Mouse (Mus musculus): ENCODE measurements around the gene Mylpf. TPM values are rescaled to one million over a fixed set of nuclear protein-coding genes. Genes with fewer than 3 reads are reported as not detected.

The Mylpf gene
- polyA plus RNA-seq (2014; fragmentation: Illumina TruSeq; extraction: RNeasy Lipid Tissue Mini Kit (QIAGEN cat#74804); ENCODE audit: low read depth, low replicate concordance) = 4.2 TPM

DNA sequence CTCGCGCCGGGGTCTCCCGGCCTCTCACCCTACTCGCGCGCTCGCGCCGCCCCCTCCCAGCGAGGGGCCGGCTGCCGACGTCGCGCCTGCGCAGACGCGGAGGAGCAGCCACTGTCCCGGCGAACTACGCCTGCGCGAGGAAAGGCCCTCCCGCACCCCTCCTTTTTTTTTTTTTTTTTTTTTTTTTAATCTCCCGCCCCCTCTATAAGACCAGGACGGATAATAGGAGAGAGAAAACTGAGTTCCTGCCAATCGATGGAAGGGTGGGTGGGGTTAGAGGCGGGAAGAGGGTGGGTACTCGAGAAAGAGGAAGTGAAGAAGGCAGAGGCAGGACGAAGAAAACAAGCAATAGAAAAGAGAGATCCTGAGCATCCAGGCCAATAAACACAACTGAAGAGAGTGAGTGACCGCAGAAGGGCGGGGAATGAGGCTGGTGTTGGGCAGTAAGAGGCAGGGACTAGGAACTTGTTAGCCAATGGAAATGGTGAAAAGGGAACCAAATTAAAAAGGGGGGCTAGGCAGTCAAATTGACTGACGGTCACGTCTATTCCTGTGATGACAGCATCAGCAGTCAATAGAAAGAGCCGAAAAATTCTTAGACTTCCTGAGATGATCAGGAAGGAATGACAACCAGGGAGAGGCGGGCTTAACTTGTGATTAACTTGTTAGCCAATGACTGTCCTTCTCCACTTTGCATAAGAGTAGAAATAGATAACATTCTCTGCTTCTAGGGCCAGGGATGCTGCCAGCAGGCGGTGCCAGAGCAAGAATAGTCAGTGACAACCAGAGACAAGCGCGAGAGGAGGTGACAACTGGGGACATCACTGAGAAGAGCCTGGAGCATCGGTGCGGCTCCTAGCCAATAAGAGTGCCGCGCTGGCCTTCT, at the start of gene Mylpf:
Gene Mylpf (plus strand): TSS at position 338 of the 886 bp plus-strand sequence.

DNA sequence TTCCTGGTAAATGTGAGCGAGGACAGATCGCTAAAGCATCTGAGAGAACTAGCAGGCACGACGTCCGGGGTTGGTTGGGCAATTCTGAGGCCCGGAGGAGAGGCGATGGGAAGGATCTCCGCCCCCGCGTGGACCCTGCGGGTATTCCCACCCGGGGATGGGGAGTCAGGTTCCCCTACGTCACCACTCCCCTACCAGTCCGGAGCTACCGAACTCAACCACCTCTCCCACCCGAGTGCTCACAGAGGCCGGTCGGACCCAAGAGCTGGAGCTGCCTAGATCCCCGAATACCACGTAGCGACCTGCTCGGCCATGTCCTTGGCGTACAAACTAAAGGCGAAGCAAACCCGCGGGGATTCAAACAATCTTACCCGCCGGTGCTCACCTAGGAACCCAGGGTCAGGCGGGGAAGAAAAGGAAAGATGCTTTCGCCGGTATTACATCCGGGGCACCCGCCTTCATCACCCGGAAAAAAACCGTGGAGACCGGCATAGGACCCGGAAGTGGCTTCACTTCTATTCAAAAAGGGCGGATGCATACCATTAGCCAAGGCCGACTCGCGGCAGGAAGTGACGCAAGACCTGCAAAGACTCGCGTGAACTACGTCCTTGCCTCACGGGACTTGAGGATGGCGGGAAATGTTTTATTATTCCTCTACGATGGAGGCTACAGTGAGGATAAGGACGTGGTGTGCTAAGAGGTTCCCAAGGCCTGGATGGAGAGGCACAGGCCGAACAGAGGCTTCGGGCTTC, 13.0 kb upstream of the Mylpf start, which contains the start of gene Cd2bp2:
Gene Cd2bp2 (minus strand): TSS at position 507 of the 752 bp plus-strand sequence.

DNA sequence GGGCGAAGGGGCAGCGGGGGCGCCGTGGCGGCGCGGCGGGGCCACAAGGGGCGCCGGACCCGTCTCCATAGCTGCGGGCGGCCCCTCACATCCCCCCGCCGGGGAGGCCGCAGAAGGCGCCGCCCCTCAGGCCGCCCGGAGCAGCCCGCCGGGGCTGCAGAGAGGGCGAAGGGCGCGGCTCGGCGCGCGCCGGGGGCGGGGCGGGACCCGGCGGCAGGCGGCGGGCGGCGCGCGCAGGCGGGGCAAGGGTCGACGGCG, 466 bp upstream of the Mylpf start, which contains the start of gene Tbc1d10b:
Gene Tbc1d10b (minus strand): TSS at position 174 of the 258 bp plus-strand sequence.

DNA sequence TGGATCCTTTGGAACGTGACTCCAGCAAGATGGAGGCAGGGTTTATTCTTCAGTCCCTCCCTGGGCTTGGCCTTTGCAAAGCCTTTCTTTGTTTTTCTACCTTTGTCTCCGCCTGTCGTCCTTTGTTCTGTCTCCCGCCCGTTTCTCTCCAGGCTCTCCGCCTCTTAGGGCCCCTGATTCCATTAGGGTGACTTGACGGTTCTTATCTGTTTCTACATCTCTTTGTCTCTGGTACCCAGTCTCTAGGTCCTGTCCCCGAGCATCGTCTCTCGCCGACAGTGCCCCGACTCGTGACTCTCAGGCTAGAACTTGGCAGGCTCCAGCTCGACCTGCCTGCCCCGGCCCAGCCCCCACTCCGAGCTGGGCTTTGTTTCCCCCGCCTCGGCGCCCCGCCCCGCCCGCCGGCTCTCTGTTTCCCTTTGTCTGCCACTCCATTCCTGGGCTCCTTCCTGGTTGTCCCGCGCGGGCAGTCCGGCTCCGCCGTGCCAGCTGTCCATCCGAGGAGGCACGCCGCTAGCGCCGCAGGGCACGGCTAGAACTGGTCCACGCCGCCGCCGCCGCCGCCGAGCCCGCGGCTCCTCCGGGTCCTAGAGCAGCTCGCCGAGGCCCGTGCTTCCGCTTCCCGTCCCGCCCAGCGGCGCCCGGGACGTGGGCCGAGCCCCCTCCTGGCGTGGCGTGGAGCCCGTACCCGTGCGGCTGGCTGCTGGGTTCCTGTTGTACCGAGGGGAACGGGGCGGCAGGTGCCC, 24.1 kb downstream of the Mylpf start, which contains the start of the genes Zfp553 and Sept1:
Gene Zfp553 (plus strand): TSS at position 440 of the 746 bp plus-strand sequence.
Gene Sept1 (minus strand): TSS at position 509 of the 746 bp plus-strand sequence.

DNA sequence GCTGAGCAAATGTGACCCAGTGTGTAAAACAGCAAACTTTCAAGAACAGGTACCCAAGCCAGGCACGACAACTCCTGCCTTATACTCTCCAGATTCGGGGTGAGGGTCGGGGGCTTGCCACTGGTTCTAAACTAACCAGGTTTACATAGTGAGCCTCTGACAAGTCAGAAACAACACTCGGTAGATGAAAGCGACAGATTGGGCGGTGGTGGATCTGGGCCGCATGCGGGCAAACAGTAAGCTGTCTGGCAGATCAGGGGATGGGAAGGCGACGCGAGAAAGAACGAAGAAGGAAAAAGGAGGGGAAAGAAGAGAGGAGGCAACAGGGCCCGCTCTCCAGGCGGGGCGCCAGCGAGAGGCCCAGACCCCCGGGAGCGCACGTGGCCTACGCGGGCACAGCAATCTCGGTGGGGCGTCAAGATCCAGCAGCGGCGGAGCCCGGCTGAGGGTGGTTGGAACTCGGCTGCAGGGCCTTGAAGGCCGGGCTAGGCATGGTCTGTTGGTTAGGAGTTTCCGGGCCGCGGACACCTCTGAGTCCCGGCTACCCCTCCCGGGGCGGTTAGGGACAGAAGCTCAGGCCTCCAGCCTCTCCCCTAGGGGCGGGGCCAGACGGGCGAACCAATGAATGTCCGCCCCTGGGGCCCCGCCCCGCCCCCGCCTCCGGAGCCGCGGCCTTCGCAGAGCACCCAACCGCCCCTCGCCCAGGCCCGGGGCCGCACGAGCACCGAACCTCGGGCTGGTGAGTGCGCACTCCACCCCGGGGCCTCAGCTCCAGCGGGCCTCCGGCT, 35.4 kb downstream of the Mylpf start, which contains the start of gene Zfp771:
Gene Zfp771 (plus strand): TSS at position 405 of the 788 bp plus-strand sequence.

DNA sequence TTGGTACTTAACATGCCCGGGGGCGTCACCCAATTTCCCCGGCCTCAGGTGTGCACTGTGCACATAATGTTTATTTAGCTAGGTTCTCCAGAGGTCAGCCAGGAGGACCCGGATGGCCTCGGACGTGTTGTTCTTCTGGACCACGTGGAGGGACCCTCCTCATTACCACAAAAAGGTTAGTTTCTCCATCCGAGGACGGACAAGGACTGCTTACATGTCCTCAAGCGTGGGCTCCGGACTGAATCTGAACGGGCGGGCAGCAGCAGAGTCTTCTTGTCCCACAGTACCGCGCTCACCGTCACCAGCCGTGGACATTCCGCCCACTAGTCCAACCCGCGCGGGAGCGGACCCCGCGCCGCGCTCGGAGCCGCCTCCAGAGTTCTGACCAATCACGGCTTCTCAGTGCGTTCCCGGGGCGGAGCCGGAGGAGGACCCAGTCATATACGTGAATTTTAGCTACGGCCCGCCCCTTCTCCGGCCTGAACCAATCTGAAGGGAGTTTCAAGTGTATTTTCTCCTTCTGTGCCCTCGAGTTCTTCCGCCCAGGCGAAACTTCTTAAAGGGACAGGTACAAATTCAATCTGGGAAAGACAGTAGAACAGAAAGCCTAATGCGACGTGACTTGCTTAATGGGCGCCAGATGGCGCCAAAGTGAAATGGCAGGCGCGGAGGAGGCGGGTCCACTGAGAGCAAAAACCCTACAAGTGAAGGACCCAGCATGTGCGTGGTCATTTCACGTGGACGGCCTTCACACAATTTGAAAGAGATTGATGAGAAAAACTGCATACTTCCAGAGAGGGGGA, 51.8 kb downstream of the Mylpf start, which contains the start of gene Dctpp1:
Gene Dctpp1 (minus strand): TSS at position 401 of the 803 bp plus-strand sequence.

Other genes with a start within 250 kb of the Mylpf start
- 96.0 TPM for gene Cdipt, start 233.0 kb upstream of the Mylpf start, polyA plus RNA-seq (2014; fragmentation: Illumina TruSeq; extraction: RNeasy Lipid Tissue Mini Kit (QIAGEN cat#74804); ENCODE audit: low read depth, low replicate concordance)
- gene Cdiptos, start 232.8 kb upstream of the Mylpf start, polyA plus RNA-seq (2014; fragmentation: Illumina TruSeq; extraction: RNeasy Lipid Tissue Mini Kit (QIAGEN cat#74804); ENCODE audit: low read depth, low replicate concordance) = 29.3 TPM
- gene Mvp, start 194.3 kb upstream of the Mylpf start, polyA plus RNA-seq (2014; fragmentation: Illumina TruSeq; extraction: RNeasy Lipid Tissue Mini Kit (QIAGEN cat#74804); ENCODE audit: low read depth, low replicate concordance) = 50.9 TPM
- 1.6 TPM for gene Pagr1b, start 192.4 kb upstream of the Mylpf start, polyA plus RNA-seq (2014; fragmentation: Illumina TruSeq; extraction: RNeasy Lipid Tissue Mini Kit (QIAGEN cat#74804); ENCODE audit: low read depth, low replicate concordance)
- gene Pagr1a, start 191.5 kb upstream of the Mylpf start, polyA plus RNA-seq (2014; fragmentation: Illumina TruSeq; extraction: RNeasy Lipid Tissue Mini Kit (QIAGEN cat#74804); ENCODE audit: low read depth, low replicate concordance) = not detected
- 26.3 TPM for gene Gm42742, start 187.8 kb upstream of the Mylpf start, polyA plus RNA-seq (2014; fragmentation: Illumina TruSeq; extraction: RNeasy Lipid Tissue Mini Kit (QIAGEN cat#74804); ENCODE audit: low read depth, low replicate concordance)
- 2.7 TPM for gene Prrt2, start 187.7 kb upstream of the Mylpf start, polyA plus RNA-seq (2014; fragmentation: Illumina TruSeq; extraction: RNeasy Lipid Tissue Mini Kit (QIAGEN cat#74804); ENCODE audit: low read depth, low replicate concordance)
- gene Maz, start 181.9 kb upstream of the Mylpf start, polyA plus RNA-seq (2014; fragmentation: Illumina TruSeq; extraction: RNeasy Lipid Tissue Mini Kit (QIAGEN cat#74804); ENCODE audit: low read depth, low replicate concordance) = 78.3 TPM
- gene Kif22, start 166.4 kb upstream of the Mylpf start, polyA plus RNA-seq (2014; fragmentation: Illumina TruSeq; extraction: RNeasy Lipid Tissue Mini Kit (QIAGEN cat#74804); ENCODE audit: low read depth, low replicate concordance) = 3.2 TPM
- 1.4 TPM for gene Zg16, start 121.6 kb upstream of the Mylpf start, polyA plus RNA-seq (2014; fragmentation: Illumina TruSeq; extraction: RNeasy Lipid Tissue Mini Kit (QIAGEN cat#74804); ENCODE audit: low read depth, low replicate concordance)
- gene AI467606, start 117.5 kb upstream of the Mylpf start, polyA plus RNA-seq (2014; fragmentation: Illumina TruSeq; extraction: RNeasy Lipid Tissue Mini Kit (QIAGEN cat#74804); ENCODE audit: low read depth, low replicate concordance) = 12.4 TPM
- 1.2 TPM for gene Qprt, start 86.7 kb upstream of the Mylpf start, polyA plus RNA-seq (2014; fragmentation: Illumina TruSeq; extraction: RNeasy Lipid Tissue Mini Kit (QIAGEN cat#74804); ENCODE audit: low read depth, low replicate concordance)
- 1.4 TPM for gene Spn, start 71.1 kb upstream of the Mylpf start, polyA plus RNA-seq (2014; fragmentation: Illumina TruSeq; extraction: RNeasy Lipid Tissue Mini Kit (QIAGEN cat#74804); ENCODE audit: low read depth, low replicate concordance)
- 52.6 TPM for gene Cd2bp2, start 12.8 kb upstream of the Mylpf start, polyA plus RNA-seq (2014; fragmentation: Illumina TruSeq; extraction: RNeasy Lipid Tissue Mini Kit (QIAGEN cat#74804); ENCODE audit: low read depth, low replicate concordance)
- gene Tbc1d10b, start 422 bp upstream of the Mylpf start, polyA plus RNA-seq (2014; fragmentation: Illumina TruSeq; extraction: RNeasy Lipid Tissue Mini Kit (QIAGEN cat#74804); ENCODE audit: low read depth, low replicate concordance) = 27.7 TPM
- 14.2 TPM for gene Zfp553, start 24.2 kb downstream of the Mylpf start, polyA plus RNA-seq (2014; fragmentation: Illumina TruSeq; extraction: RNeasy Lipid Tissue Mini Kit (QIAGEN cat#74804); ENCODE audit: low read depth, low replicate concordance)
- gene Sept1, start 24.2 kb downstream of the Mylpf start, polyA plus RNA-seq (2014; fragmentation: Illumina TruSeq; extraction: RNeasy Lipid Tissue Mini Kit (QIAGEN cat#74804); ENCODE audit: low read depth, low replicate concordance) = 11.1 TPM
- gene Zfp771, start 35.4 kb downstream of the Mylpf start, polyA plus RNA-seq (2014; fragmentation: Illumina TruSeq; extraction: RNeasy Lipid Tissue Mini Kit (QIAGEN cat#74804); ENCODE audit: low read depth, low replicate concordance) = 20.6 TPM
- 31.2 TPM for gene Dctpp1, start 51.8 kb downstream of the Mylpf start, polyA plus RNA-seq (2014; fragmentation: Illumina TruSeq; extraction: RNeasy Lipid Tissue Mini Kit (QIAGEN cat#74804); ENCODE audit: low read depth, low replicate concordance)
- gene Sephs2, start 65.2 kb downstream of the Mylpf start, polyA plus RNA-seq (2014; fragmentation: Illumina TruSeq; extraction: RNeasy Lipid Tissue Mini Kit (QIAGEN cat#74804); ENCODE audit: low read depth, low replicate concordance) = 34.8 TPM
- 2.5 TPM for gene Itgal, start 87.4 kb downstream of the Mylpf start, polyA plus RNA-seq (2014; fragmentation: Illumina TruSeq; extraction: RNeasy Lipid Tissue Mini Kit (QIAGEN cat#74804); ENCODE audit: low read depth, low replicate concordance)
- 16.7 TPM for gene Zfp768, start 136.7 kb downstream of the Mylpf start, polyA plus RNA-seq (2014; fragmentation: Illumina TruSeq; extraction: RNeasy Lipid Tissue Mini Kit (QIAGEN cat#74804); ENCODE audit: low read depth, low replicate concordance)
- gene Zfp747, start 167.2 kb downstream of the Mylpf start, polyA plus RNA-seq (2014; fragmentation: Illumina TruSeq; extraction: RNeasy Lipid Tissue Mini Kit (QIAGEN cat#74804); ENCODE audit: low read depth, low replicate concordance) = 6.3 TPM
- 4.3 TPM for gene 9130019O22Rik, start 178.3 kb downstream of the Mylpf start, polyA plus RNA-seq (2014; fragmentation: Illumina TruSeq; extraction: RNeasy Lipid Tissue Mini Kit (QIAGEN cat#74804); ENCODE audit: low read depth, low replicate concordance)
- 8.3 TPM for gene E430018J23Rik, start 184.7 kb downstream of the Mylpf start, polyA plus RNA-seq (2014; fragmentation: Illumina TruSeq; extraction: RNeasy Lipid Tissue Mini Kit (QIAGEN cat#74804); ENCODE audit: low read depth, low replicate concordance)
- 6.0 TPM for gene Zfp764, start 197.9 kb downstream of the Mylpf start, polyA plus RNA-seq (2014; fragmentation: Illumina TruSeq; extraction: RNeasy Lipid Tissue Mini Kit (QIAGEN cat#74804); ENCODE audit: low read depth, low replicate concordance)
- gene Zfp688, start 213.2 kb downstream of the Mylpf start, polyA plus RNA-seq (2014; fragmentation: Illumina TruSeq; extraction: RNeasy Lipid Tissue Mini Kit (QIAGEN cat#74804); ENCODE audit: low read depth, low replicate concordance) = 13.5 TPM
- 3.0 TPM for gene Zfp689, start 240.3 kb downstream of the Mylpf start, polyA plus RNA-seq (2014; fragmentation: Illumina TruSeq; extraction: RNeasy Lipid Tissue Mini Kit (QIAGEN cat#74804); ENCODE audit: low read depth, low replicate concordance)

Data from adipose tissue, adult 10 weeks (tissue).